In the genomic region with DNA sequence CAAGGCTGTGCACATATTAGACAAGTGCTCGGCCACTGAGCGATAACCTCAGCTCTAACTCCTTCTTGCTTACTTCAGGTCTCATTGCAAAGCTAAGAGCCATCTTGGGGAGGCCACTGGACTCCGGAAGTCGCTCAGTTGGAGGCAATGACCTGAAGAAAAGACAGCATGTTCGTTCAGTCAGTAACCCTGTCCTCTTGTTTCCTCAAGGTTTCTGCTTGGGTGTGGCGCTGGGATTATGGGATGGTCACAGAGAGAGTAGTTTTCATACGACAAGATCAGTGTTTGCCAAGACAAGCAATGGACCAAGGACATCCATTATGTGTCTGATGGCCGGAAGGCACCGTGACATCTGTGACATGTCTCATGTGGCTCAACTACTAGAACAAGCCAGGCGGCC, we compare ENCODE assay signal across 17 mouse cellular contexts. TPM values are rescaled to one million over a fixed set of nuclear protein-coding genes. Genes with fewer than 3 reads are reported as not detected.
A peak's percentile ranks its signal among the peaks of the same experiment; 100 is the strongest.
DNase-seq lines count a peak whose midpoint lies in the region; ATAC-seq and TF ChIP-seq lines count a peak whose summit lies in the region.
"Had no signal": no experiment of that assay in that cellular context is flagged by ENCODE, and none has a peak within 500 bp of the region (broad histone marks: within the 10 kb centered on the region; RNA-seq: fewer than 3 reads in every experiment).

No protein-coding gene starts in this region.

- TF ChIP-seq POLR2A in liver, adult 2 months (IDR thresholded peaks at IDR 0.05; ENCODE audit: extremely low read depth, insufficient read depth, low read length) = no peak

- no peaks in the 10 kb centered on the region for H3K9me3 ChIP-seq in heart, embryonic 11.5 days (replicated peaks; ENCODE audit: control insufficient read depth, low read length)
- H3K9me3 ChIP-seq in liver, embryonic 16.5 days (replicated peaks; ENCODE audit: control insufficient read depth, low read length) = no peaks in the 10 kb centered on the region
- H3K9me3 ChIP-seq: forebrain, embryonic 12.5 days; hindbrain, embryonic 10.5 days; midbrain, embryonic 15.5 days had no signal

- H3K4me3 ChIP-seq in heart, embryonic 11.5 days (ENCODE audit: low read depth, low read length) = no peak overlapping the region
- no peak overlapping the region for H3K4me3 ChIP-seq in liver, adult 2 months (ENCODE audit: insufficient read depth, low read depth, low read length)
- H3K4me3 ChIP-seq in liver, embryonic 16.5 days (ENCODE audit: low read depth, low read length) = no peak overlapping the region
- H3K4me3 ChIP-seq: forebrain, embryonic 12.5 days; hindbrain, embryonic 10.5 days; midbrain, embryonic 15.5 days had no signal

- DNase-seq in heart, postnatal 25 days (ENCODE audit: low spot score) = no peak
- DNase-seq in liver, adult 2 months (ENCODE audit: extremely low read depth, low read depth, low spot score) = no peak
- DNase-seq in liver = no peak
- peak; percentile 57 for DNase-seq in ZHBTc4 (ENCODE audit: low read depth, low spot score)
- DNase-seq in gastrocnemius, postnatal 36 days = no peak
- DNase-seq in lung, postnatal 25 days (ENCODE audit: low spot score) = no peak
- DNase-seq: cerebellum, adult 11 months; cerebellum, postnatal 14 days; lung, adult 18-20 months; lung, postnatal 4 days; thymus, adult 18-20 months had no signal

- no peaks in the 10 kb centered on the region for H3K79me2 ChIP-seq in liver, adult 2 months (ENCODE audit: control insufficient read depth, insufficient read depth, low read length)

- WGBS in heart, embryonic 11.5 days (ENCODE audit: insufficient replicate concordance) = 79% methylated on average over 10 of the region's 10 CpGs
- 69% methylated on average over 10 of the region's 10 CpGs for WGBS in liver, adult 2 months
- 50% methylated on average over 10 of the region's 10 CpGs for WGBS in liver, embryonic 16.5 days (ENCODE audit: insufficient replicate concordance)

- intact Hi-C loops in heart, postnatal 25 days (cut with DNase I) = no loop called here
- intact Hi-C loops in gastrocnemius, postnatal 36 days (cut with DNase I) = no loop called here

- no peak overlapping the region for H3K9ac ChIP-seq in heart, embryonic 11.5 days (ENCODE audit: low read depth, low read length)
- H3K9ac ChIP-seq in liver, adult 2 months (ENCODE audit: low read depth, low read length) = no peak overlapping the region
- H3K9ac ChIP-seq in liver, embryonic 16.5 days (ENCODE audit: low read depth, low read length) = no peak overlapping the region
- H3K9ac ChIP-seq: forebrain, embryonic 12.5 days; midbrain, embryonic 15.5 days had no signal

- H3K27me3 ChIP-seq in heart, embryonic 11.5 days (ENCODE audit: control insufficient read depth, insufficient read depth, low read length) = no peaks in the 10 kb centered on the region
- no peaks in the 10 kb centered on the region for H3K27me3 ChIP-seq in liver, adult 2 months (ENCODE audit: control insufficient read depth, insufficient read depth, low read length)
- H3K27me3 ChIP-seq in liver, embryonic 16.5 days (ENCODE audit: control insufficient read depth, insufficient read depth, low read depth, low read length) = no peaks in the 10 kb centered on the region
- H3K27me3 ChIP-seq: forebrain, embryonic 12.5 days; midbrain, embryonic 15.5 days had no signal

- peak overlapping the region; percentile 64; the same call in 1 of the 2 replicates for H3K27ac ChIP-seq in heart, embryonic 11.5 days (ENCODE audit: low read depth, low read length)
- peak overlapping the region; percentile 70 for H3K27ac ChIP-seq in liver, adult 2 months (replicated peaks; ENCODE audit: insufficient read depth, low read depth, low read length)
- H3K27ac ChIP-seq in liver, embryonic 16.5 days (ENCODE audit: low read length) = peak overlapping the region; percentile 75
- H3K27ac ChIP-seq: forebrain, embryonic 12.5 days; hindbrain, embryonic 10.5 days; midbrain, embryonic 15.5 days had no signal

- no peaks in the 10 kb centered on the region for H3K36me3 ChIP-seq in heart, embryonic 11.5 days (ENCODE audit: control insufficient read depth, insufficient read depth, low read length)
- no peaks in the 10 kb centered on the region for H3K36me3 ChIP-seq in liver, adult 2 months (ENCODE audit: control insufficient read depth, insufficient read depth, low read length)
- H3K36me3 ChIP-seq in liver, embryonic 16.5 days (ENCODE audit: control insufficient read depth, insufficient read depth) = no peaks in the 10 kb centered on the region
- H3K36me3 ChIP-seq: forebrain, embryonic 12.5 days; hindbrain, embryonic 10.5 days; midbrain, embryonic 15.5 days had no signal

- peaks cover 19% of the 10 kb centered on the region for H3K4me1 ChIP-seq in heart, embryonic 11.5 days (ENCODE audit: control insufficient read depth, insufficient read depth, low read length)
- peaks cover 14% of the 10 kb centered on the region; the same call in 1 of the 2 replicates for H3K4me1 ChIP-seq in liver, adult 2 months (ENCODE audit: control insufficient read depth, insufficient read depth, low read length)
- H3K4me1 ChIP-seq in liver, embryonic 16.5 days (ENCODE audit: control insufficient read depth, low read depth, low read length) = peaks cover 28% of the 10 kb centered on the region
- H3K4me1 ChIP-seq: forebrain, embryonic 12.5 days; midbrain, embryonic 15.5 days had no signal

- no peak overlapping the region for H3K4me2 ChIP-seq in heart, embryonic 11.5 days
- peak overlapping the region; percentile 2; the same call in 1 of the 2 replicates for H3K4me2 ChIP-seq in liver, embryonic 16.5 days (ENCODE audit: low read depth, low read length)
- H3K4me2 ChIP-seq: forebrain, embryonic 12.5 days; midbrain, embryonic 15.5 days had no signal

- no peak for ATAC-seq in heart, embryonic 11.5 days (replicated peaks; ENCODE audit: insufficient number of reproducible peaks, low FRiP score, low TSS enrichment)
- no peak for ATAC-seq in liver, embryonic 16.5 days (ENCODE audit: low read depth)
- ATAC-seq: inflammation-experienced regulatory T-cells, adult 6 months; midbrain, embryonic 15.5 days had no signal

- TF ChIP-seq CTCF in liver, adult 2 months (IDR thresholded peaks at IDR 0.05; ENCODE audit: low read depth, low read length) = no peak

RNA-seq across cellular contexts. Expression of a gene that starts 5.2 kb away (rescaled TPM):
- polyA plus RNA-seq in heart, embryonic 11.5 days (2014; fragmentation: Nextera tagmentation; extraction: Ambion mirVana) = 6.3 and 6.6 TPM in 2 replicates
- total RNA-seq in heart, postnatal 25 days (2021) = 1 to 10 TPM; 1.2 to 1.7 TPM
- total RNA-seq in liver, adult 2 months (2014; rRNA removed) = 1.0 and 4.0 TPM in 2 replicates
- polyA plus RNA-seq in liver, adult 2 months (2012; rRNA removed) = 1.4 and 4.0 TPM in 2 replicates
- polyA plus RNA-seq in liver, embryonic 16.5 days (2015; fragmentation: Nextera tagmentation; extraction: Ambion mirVana) = 18.0 and 20.6 TPM in 2 replicates
- total RNA-seq in gastrocnemius, postnatal 36 days (2021) = 1 to 10 TPM in 1 of 2 experiments, under 1 TPM in 1; 0.44 to 1.1 TPM

RNA-seq across cellular contexts. Expression of a gene that starts 13.2 kb away (rescaled TPM):
- polyA plus RNA-seq in heart, embryonic 11.5 days (2014; fragmentation: Nextera tagmentation; extraction: Ambion mirVana) = 1.6 and 2.2 TPM in 2 replicates
- under 1 TPM; 0.42 to 0.52 TPM for total RNA-seq in heart, postnatal 25 days (2021)
- total RNA-seq in liver, adult 2 months (2014; rRNA removed) = 54.6 and 199 TPM in 2 replicates
- 58.3 and 69.1 TPM in 2 replicates for polyA plus RNA-seq in liver, adult 2 months (2012; rRNA removed)
- 20.3 and 30.0 TPM in 2 replicates for polyA plus RNA-seq in liver, embryonic 16.5 days (2015; fragmentation: Nextera tagmentation; extraction: Ambion mirVana)
- total RNA-seq in gastrocnemius, postnatal 36 days (2021) = not detected
- polyA plus RNA-seq: forebrain, embryonic 12.5 days had no signal

RNA-seq across cellular contexts. Expression of a gene that starts 37.8 kb away (rescaled TPM):
- polyA plus RNA-seq in heart, embryonic 11.5 days (2014; fragmentation: Nextera tagmentation; extraction: Ambion mirVana) = 12.2 and 15.3 TPM in 2 replicates
- total RNA-seq in heart, postnatal 25 days (2021) = 10 to 100 TPM; 13.7 to 15.5 TPM
- 13.0 and 14.9 TPM in 2 replicates for total RNA-seq in liver, adult 2 months (2014; rRNA removed)
- 57.0 and 80.1 TPM in 2 replicates for polyA plus RNA-seq in liver, adult 2 months (2012; rRNA removed)
- polyA plus RNA-seq in liver, embryonic 16.5 days (2015; fragmentation: Nextera tagmentation; extraction: Ambion mirVana) = 9.1 and 9.3 TPM in 2 replicates
- total RNA-seq in gastrocnemius, postnatal 36 days (2021) = 1 to 10 TPM; 2.4 to 4.1 TPM

RNA-seq across cellular contexts. Expression of a gene that starts 54.6 kb away (rescaled TPM):
- 0.11 and 0.17 TPM in 2 replicates for polyA plus RNA-seq in heart, embryonic 11.5 days (2014; fragmentation: Nextera tagmentation; extraction: Ambion mirVana)
- 1 to 10 TPM in 1 of 2 experiments, under 1 TPM in 1; 0.99 to 1.2 TPM for total RNA-seq in heart, postnatal 25 days (2021)
- total RNA-seq in liver, adult 2 months (2014; rRNA removed) = 0.46 and 0.87 TPM in 2 replicates
- 0.20 and 0.42 TPM in 2 replicates for polyA plus RNA-seq in liver, adult 2 months (2012; rRNA removed)
- 1.8 TPM in 2 replicates for polyA plus RNA-seq in liver, embryonic 16.5 days (2015; fragmentation: Nextera tagmentation; extraction: Ambion mirVana)
- total RNA-seq in gastrocnemius, postnatal 36 days (2021) = under 1 TPM; 0.17 to 0.20 TPM

RNA-seq across cellular contexts. Expression of a gene that starts 59.4 kb away (rescaled TPM):
- polyA plus RNA-seq in heart, embryonic 11.5 days (2014; fragmentation: Nextera tagmentation; extraction: Ambion mirVana) = 219 and 233 TPM in 2 replicates
- 100 to 1,000 TPM; 145 to 156 TPM for total RNA-seq in heart, postnatal 25 days (2021)
- 50.3 and 60.2 TPM in 2 replicates for total RNA-seq in liver, adult 2 months (2014; rRNA removed)
- polyA plus RNA-seq in liver, adult 2 months (2012; rRNA removed) = 395 and 460 TPM in 2 replicates
- polyA plus RNA-seq in liver, embryonic 16.5 days (2015; fragmentation: Nextera tagmentation; extraction: Ambion mirVana) = 131 and 146 TPM in 2 replicates
- total RNA-seq in gastrocnemius, postnatal 36 days (2021) = 10 to 100 TPM; 50.3 to 66.5 TPM

Comparison
In these comparisons a context has a peak if more than half of its experiments do, and no peak if none do; other contexts are left out.
1. RNA of a gene that starts 13.2 kb away (total RNA-seq): 54.6 to 199 TPM in liver, adult 2 months; 0.42 to 0.52 TPM in heart, postnatal 25 days and not detected in gastrocnemius, postnatal 36 days; every median in the first group is over 10 times any median in the second.
2. Peak in every context shown above with its lines, with median percentiles within 50 percentile points of each other: H3K27ac ChIP-seq.